Mouse (Mus musculus) kidney, postnatal 25 days (tissue): ENCODE measurements at regions not wholly inside any gene's neighbourhood (a gene's known extent, or its start where the extent isn't known, plus 50 kb on each side); places are given as distances from the start of the nearest gene placed in this dataset.
A peak's percentile ranks its signal among the peaks of the same experiment; 100 is the strongest.

ENCODE experiments used
- DNase-seq, 2 experiments: peaks; one replicate each; pipeline ENCODE4 v3.0.0; 2021; ENCODE audit warnings: mixed read lengths in 2 of 2

DNA sequence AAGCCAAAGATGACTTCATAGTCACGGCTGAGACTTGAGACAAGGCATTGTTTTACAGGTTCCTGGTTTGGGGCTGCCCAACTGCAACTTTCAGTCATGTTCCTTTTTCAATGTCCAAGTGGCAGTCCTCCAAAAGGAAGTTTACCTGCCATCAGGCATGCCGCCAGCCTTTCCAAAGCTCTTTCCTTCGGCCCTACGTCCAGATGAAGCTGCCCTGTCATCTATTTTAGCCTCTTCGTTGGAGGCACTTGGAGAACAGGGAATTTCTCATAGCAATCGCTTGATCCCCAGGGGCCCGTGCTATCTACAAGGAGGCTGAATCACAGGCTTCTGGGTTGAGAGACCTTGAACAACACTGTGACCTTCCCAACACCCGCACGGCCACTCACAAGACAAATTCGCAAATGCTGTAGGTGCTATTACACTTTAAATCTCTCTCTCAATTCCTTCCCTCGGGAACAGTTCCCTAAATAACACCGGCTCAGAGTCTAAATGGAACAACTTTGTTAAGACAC lies 468.4 kb downstream of the Efna5 start:
- peak; percentile 2 to 30 for DNase-seq

DNA sequence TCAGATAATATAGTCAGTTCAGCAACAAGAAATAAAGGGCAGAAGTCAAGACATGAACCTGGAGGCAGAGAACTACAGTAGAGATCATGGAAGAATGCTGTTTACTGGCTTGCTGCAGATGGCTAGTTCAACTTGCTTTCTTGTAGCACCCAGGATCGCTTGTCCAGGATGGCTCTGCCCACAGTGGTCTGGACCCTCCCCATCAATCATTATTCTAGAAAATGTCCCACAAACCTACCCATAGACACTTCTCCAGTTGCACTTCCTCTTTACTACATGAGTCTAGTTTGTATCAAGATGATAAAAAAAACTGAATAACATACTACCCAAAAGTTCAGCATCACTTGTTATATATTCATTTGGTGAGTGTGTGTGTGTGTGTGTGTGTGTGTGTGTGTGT lies 477.4 kb downstream of the Efna5 start:
- no peak for DNase-seq

- DNase-seq, result no peak
Observed at GRCm38 (mm10) chr17:62393355-62394006, 487.6 kb downstream of the Efna5 start.

GRCm38 (mm10) chr17:62384053-62384452 lies 497.1 kb downstream of the Efna5 start:
- DNase-seq, result no peak

- no peak for DNase-seq
Observed at GRCm38 (mm10) chr17:62378868-62379417, 502.2 kb downstream of the Efna5 start.

- no peak for DNase-seq
Observed at GRCm38 (mm10) chr17:62369100-62369499, 512.0 kb downstream of the Efna5 start.

DNA sequence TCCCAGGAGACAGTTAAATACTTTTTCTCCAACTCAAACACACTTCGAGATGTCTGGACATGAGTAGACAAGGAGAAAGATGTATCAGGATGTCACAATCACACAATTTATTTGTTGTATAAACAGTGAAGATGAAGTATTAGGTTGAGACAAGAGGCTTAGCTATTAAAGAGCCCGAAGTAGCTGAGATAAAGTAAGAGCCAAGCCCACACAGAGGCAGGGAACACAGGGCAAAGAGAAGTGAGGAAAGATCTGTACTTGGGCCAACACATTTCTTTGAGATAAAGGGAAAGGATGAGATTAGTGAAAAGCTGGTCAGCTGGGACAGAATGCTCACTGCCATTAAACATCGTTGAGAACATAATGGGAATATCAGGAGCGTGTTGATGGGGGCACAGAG lies 513.2 kb downstream of the Efna5 start:
- no peak for DNase-seq

DNA sequence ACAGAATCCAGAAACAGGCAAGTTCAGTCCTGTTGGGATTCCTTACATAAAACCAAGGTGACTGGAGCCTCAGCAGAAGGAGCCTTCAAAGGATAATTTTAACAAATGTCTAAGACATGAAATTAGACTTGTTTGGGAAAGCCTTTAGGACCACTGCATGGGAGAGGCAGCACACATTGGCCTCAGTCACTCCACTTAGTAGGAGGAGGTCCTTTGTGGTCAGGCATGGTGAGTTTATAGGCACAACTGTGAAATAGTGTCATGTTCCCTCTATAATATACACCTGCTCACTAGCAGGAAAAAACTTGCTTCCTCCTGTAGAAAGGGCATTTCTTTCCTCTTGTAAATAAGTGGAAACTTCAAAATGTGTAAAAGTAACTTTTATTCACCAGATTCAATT lies 522.8 kb downstream of the Efna5 start:
- no peak for DNase-seq

DNA sequence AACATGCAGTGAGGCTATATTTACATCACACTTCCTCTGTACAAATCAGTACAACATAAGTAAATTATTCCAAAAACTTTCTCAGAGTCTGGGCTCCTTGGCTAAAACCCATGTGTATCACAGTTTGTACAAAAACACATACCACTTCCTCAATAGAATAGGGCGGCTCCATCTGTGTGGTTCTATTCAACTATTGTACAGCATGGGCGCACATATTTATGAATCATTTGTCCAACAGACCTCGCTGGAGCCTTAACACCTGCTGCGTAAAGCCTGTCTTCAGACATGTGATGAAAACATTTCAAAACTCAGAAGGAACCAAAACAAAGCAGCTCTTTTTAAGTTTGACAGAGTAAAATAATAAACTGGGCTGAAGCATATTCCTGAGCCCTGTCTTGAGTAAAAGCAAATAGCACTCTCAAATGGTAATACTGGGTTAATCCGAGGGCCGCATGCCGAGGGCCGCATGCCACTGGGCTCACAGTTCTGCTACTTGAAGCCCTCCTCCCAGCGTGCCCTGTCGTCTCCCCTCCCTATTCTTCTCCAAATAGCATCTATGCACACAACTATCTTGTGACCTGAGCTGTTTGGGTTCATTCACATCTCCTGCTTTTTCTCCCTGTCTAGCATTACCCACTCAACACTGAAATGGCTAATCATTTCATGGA lies 543.1 kb downstream of the Efna5 start:
- DNase-seq, result no peak

- no peak for DNase-seq
Observed at GRCm38 (mm10) chr17:62330226-62330625, 550.9 kb downstream of the Efna5 start.

GRCm38 (mm10) chr17:62326844-62327243 lies 554.3 kb downstream of the Efna5 start:
- DNase-seq, result no peak

DNA sequence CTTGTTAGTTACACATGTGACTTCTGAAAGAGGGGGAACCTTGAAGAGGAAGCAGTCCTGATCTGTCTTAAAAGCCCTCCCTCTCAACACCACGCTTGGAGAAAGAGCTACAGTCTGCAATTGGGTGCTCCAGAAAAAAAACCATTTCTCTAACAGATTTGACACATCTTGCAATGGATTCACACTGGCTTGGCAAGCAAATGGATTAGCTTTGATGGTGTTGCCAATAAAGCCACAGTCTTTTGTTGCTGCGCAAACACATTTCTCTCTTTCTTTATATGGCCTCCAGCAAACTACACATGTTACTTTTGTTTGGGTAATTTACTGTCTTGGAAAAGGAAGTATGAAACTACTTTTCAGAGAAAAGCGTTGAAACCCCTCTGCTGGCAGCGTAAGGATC lies 562.1 kb downstream of the Efna5 start:
- DNase-seq, result no peak

- DNase-seq, result peak in 1 of 2 experiments; percentile 27
Observed at GRCm38 (mm10) chr17:62310059-62310458, 571.1 kb downstream of the Efna5 start.

DNA sequence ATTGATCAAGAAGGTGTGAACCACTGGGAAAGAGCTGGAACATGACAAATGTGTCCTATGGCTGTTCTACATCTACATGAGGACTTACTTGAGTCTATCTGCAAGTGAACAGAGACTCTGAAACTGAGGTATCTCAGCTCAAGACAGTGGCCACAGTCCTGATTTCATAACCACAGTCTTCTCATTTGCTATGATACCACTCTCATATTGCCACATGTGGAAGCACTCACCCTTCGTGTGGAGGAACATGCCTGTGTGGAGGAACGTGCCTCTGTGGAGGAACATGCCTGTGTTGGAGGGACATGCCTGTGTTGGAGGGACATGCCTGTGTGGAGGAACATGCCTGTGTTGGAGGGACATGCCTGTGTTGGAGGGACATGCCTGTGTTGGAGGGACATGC lies 574.0 kb downstream of the Efna5 start:
- no peak for DNase-seq

- DNase-seq, result no peak
Observed at GRCm38 (mm10) chr17:62306524-62306923, 574.6 kb downstream of the Efna5 start.

GRCm38 (mm10) chr17:62305140-62305539 lies 576.0 kb downstream of the Efna5 start:
- DNase-seq, result no peak

- no peak for DNase-seq
Observed at GRCm38 (mm10) chr17:62304073-62304472, 577.0 kb downstream of the Efna5 start.

DNA sequence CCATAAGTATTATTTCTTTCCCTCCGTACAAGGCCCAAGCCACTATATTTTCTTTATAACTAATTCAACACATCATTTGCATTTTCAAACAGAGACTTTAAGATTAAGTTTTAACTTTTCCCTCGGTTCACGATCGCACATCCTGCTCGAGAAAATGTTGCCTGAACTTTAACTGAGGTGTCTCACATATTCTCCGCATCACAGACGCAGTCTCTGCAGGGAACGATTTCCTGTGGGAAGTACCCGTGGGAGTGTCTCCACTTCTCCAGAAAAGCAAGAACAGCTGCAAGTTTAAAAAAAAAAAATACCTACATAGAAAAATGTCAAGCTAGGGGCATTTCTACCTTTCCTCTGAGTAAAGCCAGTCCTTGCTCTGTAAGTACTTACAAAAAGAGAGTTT lies 581.2 kb downstream of the Efna5 start:
- no peak for DNase-seq

DNA sequence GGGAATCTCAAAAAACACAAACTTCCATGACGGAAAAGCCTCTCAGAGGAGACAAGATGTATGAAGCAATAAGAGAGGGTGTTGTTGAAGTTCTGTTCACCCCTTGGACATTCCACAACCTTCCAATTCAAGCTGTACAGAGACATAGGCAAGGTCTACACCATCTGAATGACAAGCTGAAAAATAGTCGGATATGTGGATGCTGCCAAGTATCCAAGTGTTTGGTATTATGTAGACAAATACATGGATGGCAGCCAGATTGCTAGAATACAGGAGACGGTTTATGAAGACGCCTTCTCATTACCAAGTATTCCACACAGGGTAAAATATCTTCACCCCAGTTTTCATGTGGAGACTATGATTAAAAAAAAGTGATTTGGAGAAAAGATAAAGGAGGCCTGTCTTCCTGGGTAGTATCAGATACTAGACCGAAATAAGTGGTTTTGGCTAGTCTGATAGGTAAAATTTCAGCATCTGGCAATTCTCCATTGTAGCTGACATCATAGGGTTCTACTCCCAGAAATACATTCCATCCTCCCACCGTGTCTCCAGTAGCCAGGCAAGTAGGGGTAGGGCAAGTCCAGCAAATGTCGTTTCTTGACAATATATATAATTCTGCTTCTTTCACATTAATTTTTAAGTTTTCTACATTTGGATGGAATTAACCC lies 583.6 kb downstream of the Efna5 start:
- no peak for DNase-seq

GRCm38 (mm10) chr17:62295412-62295811 lies 585.7 kb downstream of the Efna5 start:
- DNase-seq, result no peak

DNA sequence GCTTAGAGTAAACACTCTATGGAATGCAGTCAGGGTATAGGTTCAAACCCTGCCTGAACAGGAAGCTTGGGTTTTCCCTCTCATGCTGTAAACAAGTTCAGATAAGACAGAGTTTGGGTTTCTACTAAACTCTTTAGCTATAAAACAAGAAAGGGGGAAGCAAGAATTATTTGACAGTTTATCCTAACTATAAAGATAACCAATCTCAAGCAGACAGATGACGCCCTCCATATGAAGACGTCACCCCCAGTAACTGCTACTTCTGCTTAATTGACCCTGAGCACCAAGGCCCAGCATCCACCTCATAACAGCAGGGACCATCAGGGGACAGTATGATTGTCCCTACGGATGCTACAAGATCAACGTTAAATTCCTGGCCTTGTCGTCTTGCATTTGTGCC lies 588.4 kb downstream of the Efna5 start:
- no peak for DNase-seq

DNA sequence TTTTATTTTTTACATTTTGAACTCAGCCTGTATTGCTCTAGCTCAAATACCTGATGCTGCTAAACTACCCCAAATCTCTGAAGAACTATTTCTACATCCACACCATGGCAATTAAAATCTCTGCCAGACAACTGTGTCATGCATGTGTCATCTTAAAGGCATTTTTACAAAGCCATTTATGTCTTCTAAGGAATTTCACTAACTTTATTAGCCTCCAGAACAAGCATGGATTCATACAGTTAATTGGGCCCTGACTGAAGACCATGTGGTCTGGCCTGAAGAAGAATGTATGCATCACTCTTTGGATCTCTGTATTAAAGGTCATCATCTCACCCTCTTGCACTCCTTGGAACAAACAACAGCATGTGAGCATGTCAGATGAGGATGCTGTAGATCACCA lies 593.5 kb downstream of the Efna5 start:
- DNase-seq, result no peak

DNA sequence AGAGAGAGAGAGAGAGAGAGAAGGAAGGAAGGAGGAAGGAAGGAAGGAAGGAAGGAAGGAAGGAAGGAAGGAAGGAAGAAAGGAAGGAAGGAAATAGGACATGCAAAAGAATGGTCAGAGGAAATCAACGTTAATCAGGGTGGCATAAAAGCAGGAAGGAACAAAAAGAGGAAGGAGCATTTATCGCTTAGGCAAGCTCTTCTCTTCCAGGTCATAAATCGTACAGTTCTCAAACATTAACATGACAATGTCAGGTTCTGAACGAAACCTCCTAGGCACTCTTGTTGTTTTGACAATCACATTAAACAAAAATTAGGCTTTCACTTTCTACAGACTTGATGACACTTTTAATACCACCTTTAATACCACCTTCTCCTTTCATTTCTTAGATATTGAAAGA lies 594.0 kb downstream of the Efna5 start:
- no peak for DNase-seq
